ENCODE assay signal across 14 mouse cellular contexts in genomic region chr3:84547177-84547576, GRCm38 (mm10). TPM values are rescaled to one million over a fixed set of nuclear protein-coding genes. Genes with fewer than 3 reads are reported as not detected.
A peak's percentile ranks its signal among the peaks of the same experiment; 100 is the strongest.
DNase-seq lines count a peak whose midpoint lies in the region; TF ChIP-seq lines count a peak whose summit lies in the region.
"Had no signal": no experiment of that assay in that cellular context is flagged by ENCODE, and none has a peak within 500 bp of the region (broad histone marks: within the 10 kb centered on the region; RNA-seq: fewer than 3 reads in every experiment).

No protein-coding gene starts in this region.

- 70% methylated on average over 8 of the region's 8 CpGs for WGBS in hindbrain, embryonic 10.5 days

- peaks cover 6% of the 10 kb centered on the region for H3K36me3 ChIP-seq in megakaryocyte, embryonic 14.5 days (replicated peaks; ENCODE audit: low read length)
- no peaks in the 10 kb centered on the region for H3K36me3 ChIP-seq in hindbrain, embryonic 10.5 days
- H3K36me3 ChIP-seq: forebrain, embryonic 10.5 days; hindbrain, embryonic 12.5 days; lung, embryonic 15.5 days had no signal

- H3K27ac ChIP-seq in left cerebral cortex, adult 2 months, result no peak overlapping the region
- H3K27ac ChIP-seq in hindbrain, embryonic 10.5 days, result no peak overlapping the region
- H3K27ac ChIP-seq: forebrain, embryonic 10.5 days; hindbrain, embryonic 12.5 days; lung, embryonic 15.5 days had no signal

- H3K27me3 ChIP-seq in megakaryocyte, embryonic 14.5 days (replicated peaks), result no peaks in the 10 kb centered on the region
- H3K27me3 ChIP-seq in hindbrain, embryonic 10.5 days (ENCODE audit: insufficient read depth, poor library complexity, severe bottlenecking), result no peaks in the 10 kb centered on the region
- H3K27me3 ChIP-seq: hindbrain, embryonic 12.5 days; lung, embryonic 15.5 days; Patski had no signal

- peak; percentile 30 for DNase-seq in adrenal gland, postnatal 14 days
- DNase-seq in adrenal gland, postnatal 36 days, result no peak
- peak; percentile 25 to 26 for DNase-seq in lung, postnatal 4 days
- DNase-seq in lung, postnatal 25 days (ENCODE audit: low spot score), result no peak
- DNase-seq in thymus, postnatal 4 days, result peak; percentile 34
- no peak for DNase-seq in left cerebral cortex, adult 2 months (ENCODE audit: extremely low spot score in 1 of 2, low spot score in 2 of 2)
- no peak for DNase-seq in hindbrain, embryonic 10.5 days (ENCODE audit: low spot score)
- DNase-seq: gastrocnemius, postnatal 36 days; left cerebral cortex, postnatal 4 days had no signal

- peak overlapping the region; percentile 28 for H3K4me3 ChIP-seq in megakaryocyte, embryonic 14.5 days (replicated peaks)
- H3K4me3 ChIP-seq in left cerebral cortex, adult 2 months, result no peak overlapping the region
- no peak overlapping the region for H3K4me3 ChIP-seq in hindbrain, embryonic 10.5 days
- H3K4me3 ChIP-seq: forebrain, embryonic 10.5 days; hindbrain, embryonic 12.5 days; lung, embryonic 15.5 days had no signal

- peaks cover 13% of the 10 kb centered on the region for H3K9me3 ChIP-seq in megakaryocyte, embryonic 14.5 days
- H3K9me3 ChIP-seq in hindbrain, embryonic 10.5 days, result no peaks in the 10 kb centered on the region
- H3K9me3 ChIP-seq: forebrain, embryonic 10.5 days; hindbrain, embryonic 12.5 days; lung, embryonic 15.5 days had no signal

- TF ChIP-seq CTCF in left cerebral cortex, adult 2 months (IDR thresholded peaks at IDR 0.05), result no peak

- intact Hi-C loops in left cerebral cortex, adult 2 months (cut with DNase I), result no loop called here

- H3K4me1 ChIP-seq in megakaryocyte, embryonic 14.5 days, result peaks cover 23% of the 10 kb centered on the region
- no peaks in the 10 kb centered on the region for H3K4me1 ChIP-seq in hindbrain, embryonic 10.5 days (replicated peaks)
- H3K4me1 ChIP-seq: forebrain, embryonic 10.5 days; hindbrain, embryonic 12.5 days had no signal

RNA-seq across cellular contexts. Expression of gene Arfip1, which starts 35.2 kb away (rescaled TPM):
- 47.2 and 47.6 TPM in 2 replicates for total RNA-seq in adrenal gland, postnatal 14 days (2021)
- 10 to 100 TPM; 46.6 to 64.1 TPM for total RNA-seq in adrenal gland, postnatal 36 days (2021)
- polyA plus RNA-seq in megakaryocyte, embryonic 14.5 days (2012; ENCODE audit: insufficient read depth, low replicate concordance), result 9.3 TPM in 1 of 2 replicates, not detected in the other
- 10 to 100 TPM; 15.3 to 16.0 TPM for total RNA-seq in left cerebral cortex, adult 2 months (2021)
- polyA plus RNA-seq in hindbrain, embryonic 10.5 days (2016; fragmentation: Nextera tagmentation; extraction: Ambion mirVana), result 24.5 and 31.5 TPM in 2 replicates

RNA-seq across cellular contexts. Expression of gene Tigd4, which starts 46.2 kb away (rescaled TPM):
- total RNA-seq in adrenal gland, postnatal 14 days (2021), result 0.11 TPM in 1 of 2 replicates, not detected in the other
- total RNA-seq in adrenal gland, postnatal 36 days (2021), result not detected
- polyA plus RNA-seq in megakaryocyte, embryonic 14.5 days (2012; ENCODE audit: insufficient read depth, low replicate concordance), result not detected in 2 replicates
- not detected for total RNA-seq in left cerebral cortex, adult 2 months (2021)
- not detected in 2 replicates for polyA plus RNA-seq in hindbrain, embryonic 10.5 days (2016; fragmentation: Nextera tagmentation; extraction: Ambion mirVana)
- total RNA-seq: left cerebral cortex, postnatal 4 days had no signal
- polyA plus RNA-seq: hindbrain, embryonic 12.5 days had no signal

Comparison
In these comparisons a context has a peak if more than half of its experiments do, and no peak if none do; other contexts are left out.
1. DNase-seq: peak in adrenal gland, postnatal 14 days (single experiment), lung, postnatal 4 days (2 of 2) and thymus, postnatal 4 days (single experiment); none in adrenal gland, postnatal 36 days (0 of 2), lung, postnatal 25 days (single experiment), left cerebral cortex, adult 2 months (0 of 2) and hindbrain, embryonic 10.5 days (single experiment).